Mouse (Mus musculus) layer of hippocampus, adult 8-10 months (tissue): Measurements from ENCODE around the gene Capza1. TPM values are rescaled to one million over a fixed set of nuclear protein-coding genes. Genes with fewer than 3 reads are reported as not detected.

Source experiments
- DNase-seq, 2 experiments: peaks; one replicate each; pipeline ENCODE4 v3.0.0; 2022; ENCODE audit warnings: low spot score in 2 of 2
- total RNA-seq, 4 experiments: library from RNA; stranded (reverse); gene quantifications; 2 replicates each; pipeline ENCODE4 v1.2.4; 2022

Gene Capza1
- total RNA-seq, 4 experiments from 2014 or later = 33.9 to 44.7 (median 37.0) TPM

DNA sequence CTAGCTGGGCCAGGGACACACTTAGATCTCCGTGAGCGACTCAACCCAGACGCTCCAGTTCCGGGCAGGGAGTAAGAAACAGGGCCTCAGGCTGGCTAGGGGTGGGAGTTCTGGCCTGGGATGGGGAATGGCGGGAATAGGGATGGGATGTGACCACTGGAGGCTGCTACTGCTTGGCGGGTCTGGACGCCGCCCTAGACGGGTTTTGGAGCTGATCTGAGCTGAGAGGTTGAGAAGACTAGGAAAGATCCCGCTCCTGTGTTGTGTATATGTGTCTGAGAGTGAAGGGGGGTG is 75.0 kb downstream of the Capza1 start:
- DNase-seq = no peak

DNA sequence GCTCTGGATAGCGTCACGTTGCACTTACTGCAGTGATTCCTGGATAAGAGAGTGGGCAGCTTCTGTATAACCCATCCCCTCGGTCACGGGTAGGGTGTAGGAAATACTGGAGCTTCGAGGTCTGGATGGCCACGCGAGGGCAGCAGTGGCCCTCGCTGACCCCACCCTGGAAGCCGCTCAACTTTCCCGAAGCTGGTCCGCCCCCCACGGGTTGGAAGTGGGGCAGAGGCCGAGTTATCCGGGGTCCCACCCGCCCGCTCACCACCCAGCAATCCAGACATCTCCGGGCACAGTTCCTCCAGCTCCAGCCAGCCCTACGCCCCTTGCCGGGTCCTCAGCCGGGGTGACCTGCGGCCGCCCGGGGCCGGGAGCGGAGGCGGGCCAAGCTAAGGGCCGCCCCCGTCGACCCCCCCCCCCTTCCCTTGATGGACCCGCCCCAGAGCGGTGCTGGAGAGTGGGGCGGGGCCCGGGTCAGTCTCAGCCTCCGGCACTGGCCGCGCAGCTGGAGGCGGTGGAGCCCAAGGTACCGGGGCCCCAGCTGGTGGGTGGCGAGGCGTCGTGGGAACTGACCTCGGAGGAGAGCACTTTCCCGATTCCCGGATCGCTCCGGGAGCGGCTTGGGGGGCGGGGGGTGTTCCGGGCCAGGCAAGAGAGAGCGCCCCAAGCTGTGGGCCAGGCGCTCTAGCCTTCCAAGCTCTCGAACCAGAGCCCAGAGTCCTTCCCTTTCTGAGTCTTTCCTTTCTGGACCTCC is 75.6 kb downstream of the Capza1 start:
- DNase-seq = peak in 1 of 2 experiments; percentile 43

DNA sequence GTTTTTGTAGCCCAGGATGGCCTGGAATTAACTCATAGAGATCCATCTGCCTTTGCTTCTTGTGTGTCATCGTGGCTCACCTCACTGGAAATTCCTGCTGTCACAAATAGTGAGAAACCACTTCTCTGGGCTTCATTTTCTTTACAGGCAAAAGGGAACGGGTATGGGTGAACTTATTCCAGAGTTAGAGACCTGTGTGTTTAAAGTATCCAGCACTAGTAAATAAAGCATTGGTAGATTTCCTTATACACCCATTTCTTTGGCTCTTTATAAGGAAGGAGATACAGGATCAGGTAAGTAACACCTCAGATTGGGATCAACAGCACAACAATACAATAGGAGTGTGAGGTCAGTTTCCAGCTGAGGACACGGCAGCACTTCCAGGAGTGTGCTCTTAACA is 76.2 kb downstream of the Capza1 start, which contains the start of gene Rhoc:
TSS of gene Rhoc (plus strand) at position 301 of the 400 bp plus-strand sequence.
- DNase-seq = no peak

DNA sequence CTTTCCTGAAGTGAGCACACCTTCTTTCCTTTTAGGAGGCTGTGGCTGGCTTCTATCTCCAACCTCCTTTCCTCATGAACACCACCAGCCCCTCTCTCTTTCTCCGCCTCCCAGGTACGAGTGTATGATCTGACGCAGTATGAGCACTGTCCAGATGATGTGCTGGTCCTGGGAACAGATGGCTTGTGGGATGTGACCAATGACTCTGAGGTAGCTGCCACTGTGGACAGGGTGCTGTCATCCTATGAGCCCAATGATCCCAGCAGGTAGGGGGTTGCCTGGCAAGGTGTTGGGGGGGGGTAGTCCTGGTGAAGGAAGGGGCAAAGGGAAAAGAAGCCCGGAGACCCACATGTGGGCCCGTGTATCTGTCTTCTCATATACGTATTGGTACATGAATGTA is 79.0 kb downstream of the Capza1 start:
- no peak for DNase-seq

DNA sequence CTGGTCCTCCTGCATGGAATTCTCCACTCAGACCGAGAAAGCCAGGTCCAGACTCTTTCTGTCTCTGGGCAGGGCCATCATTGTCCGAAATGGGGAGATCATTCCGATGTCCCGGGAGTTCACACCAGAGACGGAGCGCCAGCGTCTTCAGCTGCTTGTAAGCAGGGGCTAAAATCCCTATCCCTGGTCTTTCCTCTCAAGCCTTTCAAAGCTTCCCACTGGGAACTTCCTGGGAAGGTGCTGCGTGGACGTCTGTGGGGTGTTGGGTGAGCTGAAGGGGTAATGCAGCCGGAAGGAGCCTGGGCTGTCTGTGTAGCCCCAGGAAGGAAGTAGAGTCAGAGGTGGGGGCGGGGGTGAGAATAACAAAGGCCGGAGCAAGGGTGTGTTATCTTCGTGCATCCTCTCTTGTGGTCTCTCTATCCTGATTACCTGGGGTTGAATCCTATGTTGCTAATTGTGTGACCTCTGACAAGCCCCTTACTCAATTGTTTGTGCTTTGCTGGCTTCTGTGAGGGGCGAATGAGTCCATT is 80.3 kb downstream of the Capza1 start:
- DNase-seq = no peak

DNA sequence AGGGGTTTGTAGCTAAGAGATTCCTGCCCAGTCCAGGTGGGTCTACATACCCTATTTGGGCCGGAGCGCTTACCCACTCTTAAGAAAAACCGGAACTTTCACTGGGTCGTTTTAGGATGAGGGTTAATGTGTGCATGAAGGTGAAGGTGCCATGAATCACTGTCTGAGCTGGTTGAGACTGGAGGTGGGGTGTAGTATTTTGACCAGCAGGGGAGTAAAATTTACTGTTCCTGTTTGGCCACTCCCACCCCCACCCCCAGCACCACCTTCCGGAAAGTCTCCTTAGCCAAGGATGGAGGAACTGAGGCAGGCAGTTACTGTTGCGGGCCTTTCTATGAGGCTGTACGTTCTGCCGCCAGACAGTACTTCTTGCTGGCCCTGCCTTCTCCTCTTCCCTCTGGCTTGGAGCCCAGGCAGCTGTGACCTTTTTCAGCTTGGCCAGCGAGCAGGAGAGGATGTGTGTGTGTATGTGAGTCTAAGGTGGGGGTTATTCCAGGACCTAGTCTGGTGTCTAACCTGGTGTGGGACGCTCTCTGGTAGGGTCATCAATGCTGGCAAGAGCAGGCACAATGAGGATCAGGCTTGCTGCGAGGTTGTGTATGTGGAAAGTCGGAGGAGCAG is 82.1 kb downstream of the Capza1 start:
- DNase-seq = no peak

DNA sequence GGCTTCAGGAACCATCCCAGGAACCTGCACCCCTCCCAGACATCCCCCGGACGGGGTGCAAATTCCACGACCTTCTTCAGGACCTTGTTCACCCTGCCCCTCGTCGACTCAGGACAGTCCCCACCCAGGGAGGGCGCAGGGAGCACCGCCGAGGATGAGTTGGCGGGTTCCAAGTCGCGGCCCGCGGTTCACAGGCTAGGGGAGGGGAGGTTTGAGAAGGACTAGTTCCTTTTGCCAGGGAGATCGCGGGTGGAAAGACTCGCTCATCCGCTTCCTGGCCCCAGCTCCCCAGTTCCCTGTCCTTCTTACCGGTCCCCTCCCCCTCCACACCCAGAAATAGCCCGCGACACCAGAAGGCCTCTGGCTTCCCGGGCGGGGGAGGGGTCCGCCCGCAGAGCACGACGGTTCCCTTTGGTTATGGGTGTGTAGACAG is 82.8 kb downstream of the Capza1 start, which contains the start of gene Fam19a3:
TSS of gene Fam19a3 (minus strand) at position 370 of the 433 bp plus-strand sequence.
- DNase-seq = no peak

DNA sequence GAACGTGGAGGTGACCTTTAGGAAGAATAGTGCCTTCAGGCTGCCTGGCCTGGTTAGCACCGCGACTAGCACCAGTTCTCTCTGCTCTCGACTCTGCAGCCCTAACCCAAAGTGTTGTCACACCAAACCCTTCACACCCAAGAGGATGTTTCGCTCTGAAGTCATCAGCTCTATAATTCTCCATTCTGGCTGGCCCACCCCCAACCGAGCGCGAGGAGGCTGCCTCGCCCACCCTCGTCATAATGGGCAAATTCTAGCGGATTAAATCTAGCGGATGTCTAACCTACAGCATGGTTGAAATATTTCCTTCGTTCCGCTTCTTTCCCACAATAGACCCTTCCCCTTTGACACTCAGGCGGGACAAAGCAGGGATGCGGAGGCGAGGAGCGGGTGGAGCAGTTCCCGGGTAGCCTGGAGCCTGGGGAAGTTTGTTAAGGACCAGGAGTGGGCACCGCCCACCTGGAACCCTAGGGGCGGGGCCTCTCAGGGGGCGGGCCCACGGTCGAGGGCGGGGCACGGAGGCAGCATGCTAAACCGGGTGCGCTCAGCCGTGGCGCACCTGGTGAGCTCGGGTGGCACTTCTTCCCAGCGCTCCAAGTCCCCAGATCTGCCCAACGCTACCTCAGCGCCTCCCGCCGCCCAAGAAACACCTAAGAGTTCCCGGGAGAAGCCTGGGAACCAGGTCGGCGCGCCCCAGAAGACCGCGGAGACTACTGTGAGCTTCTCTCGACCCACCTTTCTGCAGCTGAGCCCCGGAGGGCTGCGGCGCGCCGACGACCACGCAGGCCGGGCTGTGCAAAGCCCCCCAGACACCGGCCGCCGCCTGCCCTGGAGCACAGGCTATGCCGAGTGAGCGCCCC is 83.5 kb downstream of the Capza1 start, which contains the start of gene Ppm1j:
TSS of gene Ppm1j (plus strand) at position 496 of the 860 bp plus-strand sequence.
- no peak for DNase-seq

DNA sequence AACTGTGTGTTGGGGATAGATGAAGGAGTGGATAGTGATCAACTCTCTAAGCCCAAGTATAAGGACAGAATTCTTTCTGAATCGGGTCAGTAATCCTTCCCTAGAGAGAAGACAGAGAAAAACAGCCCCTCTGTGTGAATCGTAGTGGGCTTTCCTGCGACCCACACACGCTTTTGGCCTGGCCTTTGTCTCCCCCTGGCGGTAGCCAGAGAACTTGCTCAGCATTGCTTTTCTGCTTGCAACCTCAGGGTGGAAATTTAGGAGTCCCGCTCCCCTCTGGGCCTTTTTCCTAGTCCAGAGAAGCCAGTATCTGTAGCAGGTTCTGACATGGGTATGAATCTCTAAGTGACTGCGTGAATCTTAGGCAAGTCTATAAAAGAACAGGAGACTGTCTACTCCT is 84.4 kb downstream of the Capza1 start:
- DNase-seq = no peak

DNA sequence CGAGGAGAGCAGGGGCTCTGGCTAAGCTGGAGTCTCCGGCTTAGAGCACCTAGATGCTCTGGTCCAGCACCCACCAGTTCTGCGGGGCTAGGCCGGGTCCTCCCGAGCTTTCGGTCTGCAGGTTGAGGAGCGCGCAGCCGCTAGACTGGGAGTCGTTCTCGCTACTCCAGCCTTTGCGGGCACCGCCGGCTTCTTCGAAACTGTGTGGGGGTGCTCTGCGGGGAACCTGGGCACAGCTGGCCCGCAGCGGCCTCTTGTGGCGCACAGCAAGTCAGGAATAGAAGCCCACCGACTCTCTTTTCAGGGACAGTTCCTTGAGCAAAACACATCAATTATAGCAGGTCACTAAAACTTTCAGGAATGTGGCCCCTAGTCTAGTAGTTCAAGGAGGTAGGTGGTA is 87.0 kb downstream of the Capza1 start:
- DNase-seq = no peak

DNA sequence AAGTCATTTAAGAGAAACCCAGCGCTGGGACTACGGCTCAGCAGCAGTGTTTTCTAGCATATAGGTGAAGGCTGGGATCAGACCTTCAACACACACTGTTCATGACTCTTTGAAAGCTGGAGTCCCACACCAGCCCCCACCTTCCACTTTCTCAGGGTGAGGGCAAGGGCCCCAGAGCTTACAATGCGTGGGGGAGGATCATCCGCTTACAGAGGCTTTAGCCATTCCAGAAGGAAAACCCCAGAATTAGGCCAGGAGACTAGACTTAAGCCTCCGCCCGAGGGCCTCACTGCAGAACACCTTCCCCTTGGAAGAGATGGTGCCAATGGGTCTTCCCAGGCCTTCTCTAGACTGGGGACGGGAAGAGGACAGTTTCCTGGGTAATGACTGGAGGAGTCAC is 91.0 kb downstream of the Capza1 start:
- DNase-seq = no peak

Other genes with a start within 250 kb of the Capza1 start
- 10 to 100 TPM; 26.6 to 32.9 (median 29.3) TPM for gene Slc16a1, start 225.8 kb downstream of the Capza1 start, total RNA-seq
- 1 to 10 TPM in 1 of 4 experiments, under 1 TPM in 2, not detected in 1; 0.35 to 1.4 (median 0.36) TPM for gene Ppm1j, start 83.4 kb downstream of the Capza1 start, total RNA-seq
- gene Fam19a3, start 82.7 kb downstream of the Capza1 start, total RNA-seq = under 1 TPM in 2 of 4 experiments, not detected in 2; 0.13 to 0.23 TPM
- 10 to 100 TPM; 19.0 to 40.0 (median 30.6) TPM for gene Rhoc, start 76.1 kb downstream of the Capza1 start, total RNA-seq
- gene Mov10, start 45.9 kb downstream of the Capza1 start, total RNA-seq = 10 to 100 TPM; 11.0 to 12.6 (median 11.9) TPM
- 10 to 100 TPM; 38.8 to 49.4 (median 40.5) TPM for gene St7l, start 500 bp downstream of the Capza1 start, total RNA-seq
- gene Wnt2b, start 97.4 kb upstream of the Capza1 start, total RNA-seq = under 1 TPM; 0.41 to 0.58 (median 0.55) TPM
- 10 to 100 TPM; 24.7 to 42.3 (median 34.1) TPM for gene Cttnbp2nl, start 188.6 kb upstream of the Capza1 start, total RNA-seq
- gene 4930564D02Rik, start 202.3 kb upstream of the Capza1 start, total RNA-seq = not detected